Mouse (Mus musculus) stomach, postnatal 0 days (tissue): ENCODE measurements at regions not wholly inside any gene's neighbourhood (a gene's known extent, or its start where the extent isn't known, plus 50 kb on each side); places are given as distances from the start of the nearest gene placed in this dataset.

ENCODE experiments used
- ATAC-seq: fragments of 200-750 bp; cut with Nextera tagmentation; 2 replicates; pipeline ENCODE4 v1.8.0; 2017; ENCODE audit not compliant: low FRiP score, low TSS enrichment
- DNase-seq: peaks from one replicate; pipeline ENCODE4 v3.0.0-alpha.2; 2016; ENCODE audit warnings: low spot score
- H3K27ac ChIP-seq: fragments of 300-500 bp; sonication (generic); replicated peaks from 2 replicates; pipeline ENCODE4 v1.5.1; 2014; ENCODE audit warnings: mild to moderate bottlenecking, control low read depth
- H3K27me3 ChIP-seq: fragments of 300-500 bp; sonication (generic); 2 replicates; pipeline ENCODE4 v1.6.1; 2014; ENCODE audit warnings: low read length; ENCODE audit not compliant: control insufficient read depth, insufficient read depth
- H3K36me3 ChIP-seq: fragments of 300-500 bp; sonication (generic); 2 replicates; pipeline ENCODE4 v1.6.1; 2014; ENCODE audit warnings: low read length, mixed read lengths; ENCODE audit not compliant: control insufficient read depth, insufficient read depth
- H3K4me1 ChIP-seq: fragments of 300-500 bp; sonication (generic); replicated peaks from 2 replicates; pipeline ENCODE4 v1.6.1; 2014; ENCODE audit warnings: antibody characterized with exemption; ENCODE audit not compliant: control insufficient read depth, insufficient read depth
- H3K4me2 ChIP-seq: fragments of 300-500 bp; sonication (generic); replicated peaks from 2 replicates; pipeline ENCODE4 v1.6.1; 2014; ENCODE audit warnings: low read depth, mild to moderate bottlenecking, control low read depth, moderate library complexity
- H3K4me3 ChIP-seq: fragments of 300-500 bp; sonication (generic); 2 replicates; pipeline ENCODE4 v1.5.1; 2014; ENCODE audit warnings: low read depth, low read length, control low read depth
- H3K9ac ChIP-seq: fragments of 300-500 bp; sonication (generic); 2 replicates; pipeline ENCODE4 v1.6.1; 2014; ENCODE audit warnings: mild to moderate bottlenecking, low read length, control low read depth, mixed read lengths
- H3K9me3 ChIP-seq: fragments of 300-500 bp; sonication (generic); 2 replicates; pipeline ENCODE4 v1.6.1; 2016; ENCODE audit warnings: low read length; ENCODE audit not compliant: control insufficient read depth
- CTCF ChIP-seq: IDR thresholded peaks from 2 replicates; pipeline ENCODE4 v1.5.1; 2016; ENCODE audit warnings: antibody characterized with exemption, low read depth, mild to moderate bottlenecking, moderate library complexity
- EP300 ChIP-seq: optimal IDR thresholded peaks from 2 replicates; pipeline ENCODE3; 2016; ENCODE audit warnings: antibody characterized with exemption
- WGBS: fragments of 180-500 bp; shearing (Covaris S2); extraction: QIAGEN DNeasy Blood & Tissue Kit; methylation state at CpG from one replicate; pipeline ENCODE4 v1.1.7; 2014; 5-methylcytosine and 5-hydroxymethylcytosine counted together

DNA sequence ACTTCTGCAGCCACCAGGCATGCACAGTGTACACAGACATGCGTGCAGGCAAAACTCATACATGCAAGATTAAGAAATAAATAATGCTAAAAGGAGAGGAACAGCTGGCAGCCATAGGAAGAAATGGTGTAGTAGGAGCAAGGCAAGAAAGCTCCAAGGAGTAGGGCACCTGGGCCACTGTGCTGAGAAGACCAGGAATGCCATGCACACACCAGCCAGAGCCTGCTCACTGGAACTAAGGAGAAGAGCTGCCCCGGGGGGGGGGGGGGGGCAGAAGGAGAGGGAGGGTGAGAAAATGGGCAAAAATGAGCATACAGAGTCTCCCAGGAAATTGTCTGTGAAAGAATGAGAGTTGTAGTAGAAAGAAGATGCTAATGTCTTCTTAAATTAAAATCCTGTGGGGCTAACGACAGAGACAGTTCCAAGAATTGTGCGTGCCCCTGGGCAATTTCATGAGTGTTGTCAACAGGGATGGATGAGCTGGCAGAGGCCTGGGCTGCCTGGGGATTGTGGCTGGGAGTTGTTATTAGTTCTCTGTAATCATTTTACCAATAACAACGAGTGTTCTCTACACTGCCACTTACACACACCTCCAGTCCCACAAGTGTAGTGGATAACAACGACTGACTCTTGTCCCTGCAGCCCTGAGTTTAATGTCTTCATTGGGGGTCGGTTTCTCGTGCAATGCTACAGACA, 54.2 kb upstream of the Syt13 start:
- WGBS, result 67% methylated on average over 8 of the region's 8 CpGs
- Histone ChIP-seq H3K4me3 (no peak overlapping the region), H3K36me3 (no peaks in the 10 kb centered on the region), H3K4me2 (no peak overlapping the region), H3K27ac (no peak overlapping the region), H3K27me3 (no peaks in the 10 kb centered on the region), H3K9ac (no peak overlapping the region), H3K4me1 (no peaks in the 10 kb centered on the region), H3K9me3 (no peaks in the 10 kb centered on the region)
- TF ChIP-seq EP300 (no peak), CTCF (no peak)
- ATAC-seq (no peak), DNase-seq (no peak)
